Mouse (Mus musculus): ENCODE results near the gene Rfx2. TPM values are rescaled to one million over a fixed set of nuclear protein-coding genes. Genes with fewer than 3 reads are reported as not detected.

Gene Rfx2
- total RNA-seq, 1 experiment from 2014 or later, result 7.6 TPM

Other genes with a start within 250 kb of the Rfx2 start
- gene Safb2, start 246.4 kb downstream of the Rfx2 start, total RNA-seq (2017), result 94.8 and 99.4 TPM in 2 replicates
- gene Safb, start 246.2 kb downstream of the Rfx2 start, total RNA-seq (2017), result 75.0 and 81.6 TPM in 2 replicates
- gene 2410015M20Rik, start 221.2 kb downstream of the Rfx2 start, total RNA-seq (2017), result 61.3 and 113 TPM in 2 replicates
- gene Rpl36, start 217.6 kb downstream of the Rfx2 start, total RNA-seq (2017), result 2,418 and 2,940 TPM in 2 replicates
- 57.3 and 69.9 TPM in 2 replicates for gene Lonp1, start 204.1 kb downstream of the Rfx2 start, total RNA-seq (2017)
- gene Catsperd, start 202.9 kb downstream of the Rfx2 start, total RNA-seq (2017), result not detected in 2 replicates
- gene Ranbp3, start 157.7 kb downstream of the Rfx2 start, total RNA-seq (2017), result 56.2 and 56.7 TPM in 2 replicates
- gene Ndufa11, start 113.2 kb downstream of the Rfx2 start, total RNA-seq (2017), result 63.1 and 84.2 TPM in 2 replicates
- 6.1 and 11.1 TPM in 2 replicates for gene Vmac, start 113.0 kb downstream of the Rfx2 start, total RNA-seq (2017)
- gene Nrtn, start 73.5 kb downstream of the Rfx2 start, total RNA-seq (2017), result not detected in 2 replicates
- gene Dus3l, start 66.3 kb downstream of the Rfx2 start, total RNA-seq (2017), result 16.8 and 17.5 TPM in 2 replicates
- gene Prr22, start 60.8 kb downstream of the Rfx2 start, total RNA-seq (2017), result 0.15 TPM in 1 of 2 replicates, not detected in the other
- not detected in 2 replicates for gene Acsbg2, start 43.4 kb upstream of the Rfx2 start, total RNA-seq (2017)
- 0.05 TPM in 1 of 2 replicates, not detected in the other for gene 1700061G19Rik, start 44.5 kb upstream of the Rfx2 start, total RNA-seq (2017)
- 22.4 and 23.7 TPM in 2 replicates for gene Mllt1, start 104.4 kb upstream of the Rfx2 start, total RNA-seq (2017)
- not detected in 2 replicates for gene Acer1, start 151.1 kb upstream of the Rfx2 start, total RNA-seq (2017)
- gene Clpp, start 159.3 kb upstream of the Rfx2 start, total RNA-seq (2017), result 73.8 and 96.9 TPM in 2 replicates
- gene Alkbh7, start 166.3 kb upstream of the Rfx2 start, total RNA-seq (2017), result 16.0 and 30.3 TPM in 2 replicates
- gene Pspn, start 169.0 kb upstream of the Rfx2 start, total RNA-seq (2017), result not detected in 2 replicates
- 108 and 124 TPM in 2 replicates for gene Gtf2f1, start 180.3 kb upstream of the Rfx2 start, total RNA-seq (2017)
- gene Gm17949, start 180.5 kb upstream of the Rfx2 start, total RNA-seq (2017), result not detected in 2 replicates
- 90.7 and 122 TPM in 2 replicates for gene Khsrp, start 200.5 kb upstream of the Rfx2 start, total RNA-seq (2017)
- gene Slc25a41, start 210.6 kb upstream of the Rfx2 start, total RNA-seq (2017), result not detected in 2 replicates
- 1.3 TPM in 1 of 2 replicates, not detected in the other for gene Crb3, start 228.1 kb upstream of the Rfx2 start, total RNA-seq (2017)
- 6.4 and 11.6 TPM in 2 replicates for gene Slc25a23, start 228.8 kb upstream of the Rfx2 start, total RNA-seq (2017)
- 4.4 and 5.0 TPM in 2 replicates for gene Dennd1c, start 247.5 kb upstream of the Rfx2 start, total RNA-seq (2017)